Mouse (Mus musculus) kidney, adult 2 months (tissue): Measurements from ENCODE around the gene Mgat4d.

Source experiments
- CTCF ChIP-seq: fragments of 200-500 bp; conservative IDR thresholded peaks from 2 replicates; pipeline ENCODE4 v1.5.1; 2011; ENCODE audit warnings: low read depth, mild to moderate bottlenecking, control low read depth, low read length, moderate library complexity, mixed read lengths; ENCODE audit not compliant: insufficient read depth, insufficient read length
- POLR2A ChIP-seq: fragments of 200-500 bp; IDR thresholded peaks from one replicate; pipeline ENCODE4 v1.6.1; 2011; ENCODE audit warnings: low read depth, low read length, control low read depth

GRCm38 (mm10) chr8:83417970-83418369 lies 69.7 kb downstream of the Mgat4d start:
- TF ChIP-seq CTCF (no peak), POLR2A (no peak)
